Mouse (Mus musculus) spleen, postnatal 14 days (tissue): ENCODE data around the gene Tor1aip1.
A peak's percentile ranks its signal among the peaks of the same experiment; 100 is the strongest.

Source experiments
- DNase-seq, 2 experiments: peaks; one replicate each; pipeline ENCODE4 v3.0.0; 2021 to 2022; ENCODE audit warnings: low spot score in 2 of 2

The Tor1aip1 gene

DNA sequence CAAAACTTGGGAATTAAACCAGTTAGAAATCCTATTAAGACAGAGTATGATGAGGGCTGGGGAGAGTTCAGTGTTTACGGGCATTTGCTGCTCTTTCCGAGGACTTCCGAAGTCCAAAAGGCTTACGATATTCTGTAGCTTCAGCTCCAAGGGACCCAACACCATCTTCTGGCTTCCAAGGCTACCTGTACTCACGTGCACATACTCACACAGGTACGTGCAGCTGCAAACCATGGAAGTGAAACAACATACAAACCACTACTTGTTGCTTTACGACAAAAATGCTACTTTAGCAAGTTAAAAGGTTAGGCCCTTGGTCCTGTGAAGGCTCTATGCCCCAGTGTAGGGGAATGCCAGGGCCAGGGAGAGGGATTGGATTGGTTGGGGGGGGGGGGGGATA, 2.4 kb downstream of the Tor1aip1 start:
- no peak for DNase-seq

DNA sequence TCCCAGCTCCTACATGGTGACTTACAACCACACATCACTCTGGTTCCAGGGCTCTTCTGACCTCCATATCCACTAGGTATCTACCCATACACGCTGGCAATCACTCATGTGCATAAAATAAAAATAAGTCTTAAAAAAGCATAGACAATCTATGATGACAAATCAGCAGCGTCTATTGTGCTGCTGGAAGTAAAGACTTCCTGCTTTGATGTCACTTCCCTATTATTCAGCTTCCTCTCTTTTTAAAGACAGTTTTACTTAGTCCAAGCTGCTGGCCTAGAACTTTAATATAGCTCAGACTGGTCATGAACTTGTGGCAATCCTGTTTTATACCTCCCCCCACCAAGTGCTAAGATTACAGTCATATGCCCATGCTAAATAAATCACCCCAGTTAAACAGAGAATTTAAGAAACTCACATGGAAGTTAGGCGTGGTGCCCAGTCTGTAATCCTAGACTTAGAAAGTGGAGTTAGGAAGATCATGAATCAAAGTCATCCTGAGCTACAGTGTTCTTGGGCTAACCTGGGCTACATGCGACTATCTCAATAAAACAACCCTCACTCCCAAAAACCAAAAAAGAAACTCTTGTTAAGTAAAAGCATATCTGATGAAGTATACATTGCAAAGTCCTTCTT, 7.8 kb downstream of the Tor1aip1 start:
- no peak for DNase-seq

DNA sequence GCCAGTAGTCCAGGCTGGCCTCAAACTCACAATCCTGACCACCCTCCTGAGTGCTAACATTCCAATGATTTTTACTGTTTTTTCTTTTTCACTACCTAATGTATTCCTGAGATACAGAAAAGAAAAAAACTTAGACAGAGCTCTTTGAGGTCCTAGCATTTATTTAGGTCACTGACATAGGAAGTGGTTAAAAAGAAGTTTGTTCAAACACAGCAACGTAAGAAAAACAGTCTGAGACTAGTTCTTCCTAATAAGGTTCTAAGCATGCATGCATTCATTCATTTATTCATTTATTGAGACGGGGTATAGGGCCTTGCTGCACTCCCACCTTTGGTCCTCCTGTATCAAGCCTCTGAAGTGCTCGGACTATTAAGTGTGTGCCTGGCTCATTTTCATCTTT, 8.4 kb downstream of the Tor1aip1 start:
- DNase-seq = no peak

GRCm38 (mm10) chr1:156024831-156025503, 11.3 kb downstream of the Tor1aip1 start:
- DNase-seq = no peak

GRCm38 (mm10) chr1:156020402-156020801, 15.9 kb downstream of the Tor1aip1 start:
- no peak for DNase-seq

- DNase-seq = no peak
These were observed 16.5 kb downstream of the Tor1aip1 start for GRCm38 (mm10) chr1:156019800-156020199.

GRCm38 (mm10) chr1:156009003-156009402, 27.3 kb downstream of the Tor1aip1 start:
- DNase-seq = no peak

GRCm38 (mm10) chr1:156005906-156006305, 30.4 kb downstream of the Tor1aip1 start:
- no peak for DNase-seq

DNA sequence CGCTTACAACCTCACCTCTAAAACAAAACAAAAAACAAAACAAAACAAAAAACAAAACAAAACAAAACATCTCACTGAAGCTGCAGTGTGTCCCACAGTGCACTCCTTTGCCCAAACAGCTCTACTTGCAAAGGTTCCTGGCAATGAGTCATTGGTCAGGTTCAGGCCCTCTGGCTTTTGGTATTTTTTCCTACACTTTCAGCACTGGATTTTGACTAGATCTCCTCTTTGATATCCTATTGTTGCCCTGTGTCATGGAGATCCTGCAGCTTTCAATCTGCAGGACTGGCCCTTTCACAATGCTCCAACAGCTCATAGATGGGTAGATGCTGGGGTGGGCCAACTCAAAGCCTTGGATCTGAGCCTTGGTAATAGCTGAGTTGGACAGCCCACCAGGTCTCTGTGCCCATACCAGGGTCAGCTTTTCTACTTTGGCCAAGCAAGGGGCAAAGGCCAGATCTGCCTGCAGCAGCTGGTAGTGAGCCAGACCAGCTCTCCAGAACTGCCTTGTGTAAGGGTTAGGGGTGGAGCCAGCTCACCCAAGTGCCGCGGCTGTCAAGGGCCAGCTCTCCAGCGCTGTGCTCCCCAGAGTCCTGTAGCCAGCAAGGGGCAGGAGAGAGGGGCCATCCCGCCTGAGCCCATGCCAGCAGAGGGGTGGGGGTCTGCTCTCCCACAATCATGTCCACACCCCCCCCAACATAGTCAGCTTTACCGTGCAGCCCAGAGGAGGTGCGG, 32.9 kb downstream of the Tor1aip1 start:
- no peak for DNase-seq

- no peak for DNase-seq
These were observed 33.9 kb downstream of the Tor1aip1 start for GRCm38 (mm10) chr1:156002366-156002765.

DNA sequence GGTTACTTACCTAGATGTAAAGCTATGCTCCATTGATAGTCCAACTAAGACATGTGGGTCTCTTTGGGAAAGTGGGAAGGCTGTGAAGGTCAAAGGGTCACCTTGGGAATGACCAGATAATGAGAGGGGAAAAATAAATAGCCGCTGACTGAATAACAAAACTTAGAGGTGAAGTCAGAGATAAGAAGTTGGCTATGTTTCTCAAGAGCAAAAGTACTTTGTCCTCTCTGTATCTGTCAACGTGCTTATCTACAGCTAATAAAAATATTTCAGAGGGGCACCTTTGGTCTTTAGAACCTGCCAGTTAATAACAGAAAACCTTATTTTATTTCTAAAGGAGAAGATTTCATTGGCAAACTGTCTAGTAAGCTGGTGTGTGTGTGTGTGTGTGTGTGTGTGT, 40.7 kb downstream of the Tor1aip1 start:
- DNase-seq = no peak

- DNase-seq = no peak
These were observed 41.8 kb downstream of the Tor1aip1 start for GRCm38 (mm10) chr1:155994524-155994923.

DNA sequence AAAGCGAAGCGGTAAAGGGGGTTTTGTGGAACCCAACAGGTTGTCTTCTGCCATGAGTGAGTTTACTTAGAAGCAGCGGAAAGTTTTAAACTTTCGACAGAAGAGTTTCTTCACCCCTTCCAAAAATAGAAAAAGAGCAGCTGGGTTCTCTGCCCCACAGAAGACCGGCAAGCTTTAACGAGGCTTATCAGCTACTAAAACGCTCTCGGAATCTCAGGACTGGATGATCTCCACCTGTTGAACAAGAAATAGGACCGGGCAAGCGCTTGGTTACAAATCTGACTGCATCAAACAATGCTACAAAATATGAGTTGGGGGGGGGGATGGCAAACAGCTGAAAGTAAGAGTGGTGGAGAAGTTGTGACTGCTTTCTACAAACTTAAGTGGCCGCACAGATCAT, 45.9 kb downstream of the Tor1aip1 start:
- no peak for DNase-seq

- DNase-seq = no peak
These were observed 46.9 kb downstream of the Tor1aip1 start for GRCm38 (mm10) chr1:155989387-155989786.

DNA sequence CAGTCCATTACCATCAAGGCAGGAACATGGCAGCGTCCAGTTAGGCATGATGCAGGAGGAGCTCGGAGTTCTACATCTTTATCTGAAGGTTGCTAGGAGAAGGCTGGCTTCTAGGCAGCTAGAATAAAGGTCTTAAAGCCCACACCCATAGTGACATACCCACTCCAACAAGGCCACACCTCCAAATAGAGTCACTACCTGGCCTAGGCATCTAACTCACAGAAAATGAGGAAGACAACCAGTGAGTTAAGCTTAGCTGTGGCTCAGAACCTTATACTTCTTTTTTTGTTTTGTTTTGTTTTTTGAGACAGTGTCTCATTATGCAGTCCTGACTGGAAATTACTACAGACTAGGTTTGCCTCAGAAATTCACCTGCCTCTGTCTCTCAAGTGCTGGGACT, 48.7 kb downstream of the Tor1aip1 start:
- no peak for DNase-seq

DNA sequence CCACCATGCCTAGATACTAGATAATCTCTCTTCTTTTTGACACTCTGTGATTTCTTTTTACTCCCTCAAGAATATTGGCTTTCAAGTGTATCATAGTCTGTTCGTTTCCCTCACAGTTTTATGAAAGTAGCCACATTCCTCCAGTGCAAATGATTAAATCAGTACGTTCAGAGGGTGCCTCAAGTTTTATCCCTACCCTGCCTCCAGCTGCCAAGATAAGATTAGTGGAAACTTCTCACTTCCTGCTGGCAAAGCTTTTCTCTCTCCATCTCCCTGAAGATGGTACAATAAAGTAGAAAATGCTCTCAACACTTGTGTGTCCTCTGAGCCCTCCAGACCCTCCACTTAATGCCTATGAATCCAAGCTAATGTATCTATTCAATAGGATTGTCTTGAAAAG, 61.3 kb downstream of the Tor1aip1 start:
- no peak for DNase-seq

GRCm38 (mm10) chr1:155973719-155974379, 62.4 kb downstream of the Tor1aip1 start:
- DNase-seq = peak in 1 of 2 experiments; percentile 12

DNA sequence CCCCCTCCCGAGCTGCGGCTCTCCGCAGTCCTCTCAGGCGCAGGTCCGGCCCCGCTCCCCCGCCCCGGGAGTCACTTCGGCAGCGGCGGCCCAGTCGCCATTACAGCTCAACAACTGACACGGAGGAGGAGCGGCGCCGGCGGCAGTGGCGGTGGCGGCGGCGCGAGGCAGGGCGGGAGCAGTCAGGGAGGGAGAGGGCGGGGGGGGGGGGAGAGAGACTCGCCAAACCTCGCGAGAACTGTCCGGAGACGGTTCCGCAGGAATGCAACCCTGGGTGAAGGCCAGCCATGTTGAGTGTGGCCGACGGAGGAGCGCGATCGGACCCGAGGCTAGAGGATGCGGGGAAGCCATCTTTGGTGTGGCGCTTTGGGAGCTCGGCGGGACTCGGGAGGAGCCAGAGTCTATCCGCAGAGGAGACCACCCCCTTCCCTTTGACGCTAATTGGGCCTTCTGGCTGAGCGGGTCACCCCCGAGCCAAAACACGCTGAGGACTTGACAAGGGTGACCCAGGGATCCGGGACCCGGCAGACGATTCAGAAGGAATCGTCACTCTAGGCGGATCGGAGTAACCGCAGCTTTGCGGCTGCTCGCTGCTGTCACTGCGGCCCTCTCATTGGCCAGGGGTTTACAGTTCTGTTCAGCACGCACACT, 63.1 kb downstream of the Tor1aip1 start, which contains the start of gene Cep350:
Cep350 (minus strand) TSS at position 188 of the 651 bp plus-strand sequence.
- peak; percentile 87 to 92 for DNase-seq

- DNase-seq = no peak
These were observed 63.9 kb downstream of the Tor1aip1 start for GRCm38 (mm10) chr1:155972146-155973067.
